Mouse (Mus musculus) CH12.LX (cell line): ENCODE measurements around the gene Thrb. TPM values are rescaled to one million over a fixed set of nuclear protein-coding genes. Genes with fewer than 3 reads are reported as not detected.

ENCODE experiments used
- DNase-seq: peaks from one replicate; pipeline ENCODE4 v3.0.0-alpha.2; 2013; ENCODE audit errors: extremely low read depth
- H3K27ac ChIP-seq: 2 replicates; pipeline ENCODE4 v1.5.1; 2012; ENCODE audit warnings: low read depth, mild to moderate bottlenecking, control low read depth, moderate library complexity; ENCODE audit not compliant: insufficient read depth
- H3K27me3 ChIP-seq: replicated peaks from 2 replicates; pipeline ENCODE3; 2012; ENCODE audit warnings: inconsistent platforms
- H3K36me3 ChIP-seq, 2 experiments: replicated peaks in 1 of 2; 2 replicates each; pipeline versions ENCODE3 to v1.6.1; 2012; ENCODE audit warnings: inconsistent platforms in 1 of 2, low read length in 1 of 2, mild to moderate bottlenecking in 1 of 2, mixed read lengths in 1 of 2, moderate library complexity in 1 of 2; ENCODE audit not compliant: control insufficient read depth in 1 of 2, insufficient read depth in 1 of 2
- H3K4me1 ChIP-seq, 2 experiments: 2 replicates each; pipeline ENCODE4 v1.6.1; 2012; ENCODE audit warnings: inconsistent platforms in 1 of 2, moderate library complexity in 1 of 2; ENCODE audit not compliant: insufficient read depth in 2 of 2, control insufficient read depth in 1 of 2
- H3K4me2 ChIP-seq: 2 replicates; pipeline ENCODE4 v1.6.1; 2012; ENCODE audit warnings: low read depth, mild to moderate bottlenecking, control low read depth; ENCODE audit not compliant: poor library complexity, insufficient read depth, severe bottlenecking
- H3K4me3 ChIP-seq, 3 experiments: fragments of 150-350 bp in 1 of 3; sonication (generic) in 1 of 3; replicated peaks in 1 of 3; 2 replicates each; pipeline versions ENCODE3 to v1.5.1; 2011 to 2012; ENCODE audit warnings: low read depth in 2 of 3, low read length in 2 of 3, mild to moderate bottlenecking in 2 of 3, moderate library complexity in 2 of 3, control low read depth in 1 of 3, improper control_type of control experiment in 1 of 3, inconsistent platforms in 1 of 3, mixed read lengths in 1 of 3; ENCODE audit not compliant: poor library complexity in 1 of 3
- H3K79me2 ChIP-seq: replicated peaks from 2 replicates; pipeline ENCODE4 v1.6.1; 2012; ENCODE audit warnings: mild to moderate bottlenecking, moderate library complexity; ENCODE audit not compliant: control insufficient read depth, poor library complexity, insufficient read depth, severe bottlenecking; ENCODE audit errors: extremely low read depth
- H3K9ac ChIP-seq: 2 replicates; pipeline ENCODE4 v1.6.1; 2012; ENCODE audit warnings: low read depth, mild to moderate bottlenecking, control low read depth, moderate library complexity; ENCODE audit not compliant: insufficient read depth
- H3K9me3 ChIP-seq: replicated peaks from 2 replicates; pipeline ENCODE3; 2012; ENCODE audit warnings: low read length, inconsistent platforms, mixed read lengths
- CTCF ChIP-seq, 2 experiments: IDR thresholded peaks in 1 of 2; conservative IDR thresholded peaks in 1 of 2; 2 replicates each; pipeline ENCODE4 v1.5.1; 2011 to 2012; ENCODE audit warnings: low read depth in 2 of 2, low read length in 2 of 2, improper control_type of control experiment in 1 of 2, inconsistent platforms in 1 of 2, mild to moderate bottlenecking in 1 of 2, moderate library complexity in 1 of 2
- E2F4 ChIP-seq: IDR thresholded peaks from 2 replicates; pipeline ENCODE4 v1.6.1; 2011; ENCODE audit warnings: low read depth, low read length, improper control_type of control experiment; ENCODE audit not compliant: insufficient replicate concordance
- ETS1 ChIP-seq: conservative IDR thresholded peaks from 2 replicates; pipeline ENCODE4 v1.6.1; 2012; ENCODE audit warnings: low read depth, mild to moderate bottlenecking, inconsistent platforms, low read length, improper control_type of control experiment, moderate library complexity
- KAT2A ChIP-seq: IDR thresholded peaks from 2 replicates; pipeline ENCODE4 v1.6.1; 2012; ENCODE audit warnings: low read length, improper control_type of control experiment, inconsistent platforms; ENCODE audit not compliant: insufficient replicate concordance
- MAZ ChIP-seq: IDR thresholded peaks from 2 replicates; pipeline ENCODE4 v1.6.1; 2012; ENCODE audit warnings: low read depth, mild to moderate bottlenecking, inconsistent platforms, low read length, improper control_type of control experiment, moderate library complexity
- POLR2A ChIP-seq: IDR thresholded peaks from 2 replicates; pipeline ENCODE4 v1.6.1; 2011; ENCODE audit warnings: low read depth, mild to moderate bottlenecking, improper control_type of control experiment, low read length
- RAD21 ChIP-seq: IDR thresholded peaks from 2 replicates; pipeline ENCODE4 v1.6.1; 2011; ENCODE audit warnings: low read depth, mild to moderate bottlenecking, low read length, improper control_type of control experiment, moderate library complexity
- SIN3A ChIP-seq: IDR thresholded peaks from 2 replicates; pipeline ENCODE4 v1.6.1; 2012; ENCODE audit warnings: low read length, improper control_type of control experiment, inconsistent platforms
- SMC3 ChIP-seq: IDR thresholded peaks from 2 replicates; pipeline ENCODE4 v1.6.1; 2011; ENCODE audit warnings: low read depth, low read length, improper control_type of control experiment
- TBP ChIP-seq: conservative IDR thresholded peaks from 2 replicates; pipeline ENCODE4 v1.6.1; 2011; ENCODE audit warnings: low read depth, low read length, improper control_type of control experiment
- USF1 ChIP-seq: IDR thresholded peaks from 2 replicates; pipeline ENCODE4 v1.6.1; 2014; ENCODE audit warnings: low read depth, mild to moderate bottlenecking, inconsistent platforms, low read length, improper control_type of control experiment
- USF2 ChIP-seq: conservative IDR thresholded peaks from 2 replicates; pipeline ENCODE4 v1.6.1; 2011; ENCODE audit warnings: low read depth, low read length, improper control_type of control experiment
- ZKSCAN1 ChIP-seq: IDR thresholded peaks from 2 replicates; pipeline ENCODE4 v1.6.1; 2012; ENCODE audit warnings: low read depth, inconsistent platforms, low read length, improper control_type of control experiment, borderline replicate concordance
- dilution Hi-C: fragments of 300-500 bp; cut with MboI; formaldehyde crosslinking; loops from 2 replicates; pipeline ENCODE4 v1.14.3; 2020; ENCODE audit warnings: low sequenced_read_pairs; ENCODE audit not compliant: extremely low pct_unique_long_range_greater_than_20kb, extremely low pct_ligation_motif_present
- in situ Hi-C: fragments of 300-500 bp; cut with MboI; formaldehyde crosslinking; loops from 3 replicates; pipeline ENCODE4 v1.14.3; 2019; ENCODE audit warnings: low sequenced_read_pairs, low pct_ligation_motif_present, low pct_unique_long_range_greater_than_20kb, mixed read lengths
- polyA plus RNA-seq: library from polyadenylated mRNA; unstranded; fragments of >175 nt; gene quantifications from 2 replicates; pipeline ENCODE4 v1.2.1, GENCODE M21; 2012; ENCODE audit warnings: low read depth; ENCODE audit not compliant: insufficient read length
- total RNA-seq, 2 experiments: library from RNA; depleted of rRNA; stranded (reverse); fragments of 300-350 nt in 1 of 2; fragments of >200 nt in 1 of 2; gene quantifications; 2 replicates each; pipeline ENCODE4 v1.2.3; 2012 to 2014

The Thrb gene
- total and polyA plus RNA-seq, 3 experiments, result 0.56 to 1.6 (median 0.60) TPM

- Histone ChIP-seq H3K27me3 (no peaks in the 10 kb centered on the region), H3K79me2 (no peaks in the 10 kb centered on the region), H3K4me2 (no peak overlapping the region), H3K9ac (no peak overlapping the region), H3K4me1 (peaks cover 0 to 9% of the 10 kb centered on the region in 2 experiments; a peak in 1 of 4 replicates), H3K27ac (no peak overlapping the region), H3K9me3 (no peaks in the 10 kb centered on the region), H3K36me3 (no peaks in the 10 kb centered on the region), H3K4me3 (no peak overlapping the region)
- no peak for DNase-seq
- in situ Hi-C loops (loop anchor here (25.0 kb wide), 1 partner anchor 221 kb away; no protein-coding TSS in a partner anchor), dilution Hi-C loops (no loop called here)
- no peak for TF ChIP-seq ETS1
- no peak for TF ChIP-seq POLR2A
- TF ChIP-seq E2F4, result no peak
- TF ChIP-seq USF2, result no peak
- TF ChIP-seq SMC3, result no peak
- TF ChIP-seq RAD21, result no peak
- no peak for TF ChIP-seq TBP
- TF ChIP-seq MAZ, result no peak
Observed at GRCm38 (mm10) chr14:17632887-17633522, 27.1 kb upstream of the Thrb start.

DNA sequence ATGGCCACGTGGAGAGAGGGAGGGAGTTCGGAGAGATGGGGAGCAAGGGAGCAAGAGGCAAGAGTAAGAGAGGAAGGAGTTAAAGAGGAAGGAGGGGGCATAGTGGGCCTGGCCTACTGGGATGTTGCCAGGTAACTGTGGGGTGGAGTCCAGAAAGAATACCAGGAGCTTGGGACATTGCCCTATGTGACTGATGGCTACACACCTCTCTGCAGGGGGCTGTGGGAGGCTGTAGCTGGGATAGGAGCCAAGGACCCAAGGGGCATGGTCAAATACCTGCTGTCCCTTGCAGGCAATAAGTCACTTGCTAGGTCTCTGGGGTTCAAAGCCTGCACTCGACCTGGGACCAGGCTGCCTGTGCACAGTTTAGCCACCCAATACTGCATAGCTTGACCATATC lies 23.1 kb upstream of the Thrb start:
- H3K4me1 ChIP-seq, result peaks cover 0 to 9% of the 10 kb centered on the region in 2 experiments; a peak in 1 of 4 replicates
- in situ Hi-C loops (loop anchor here (25.0 kb wide), 1 partner anchor 225 kb away; no protein-coding TSS in a partner anchor), dilution Hi-C loops (no loop called here)
- DNase-seq, result no peak
- H3K36me3 ChIP-seq, result no peaks in the 10 kb centered on the region
- H3K79me2 ChIP-seq, result no peaks in the 10 kb centered on the region
- TF ChIP-seq SMC3, result no peak
- no peak for TF ChIP-seq SIN3A
- TF ChIP-seq USF1, result no peak
- no peak for TF ChIP-seq ZKSCAN1
- no peak for TF ChIP-seq KAT2A
- no peaks in the 10 kb centered on the region for H3K9me3 ChIP-seq
- H3K9ac ChIP-seq, result no peak overlapping the region
- H3K4me3 ChIP-seq, result no peak overlapping the region
- no peak overlapping the region for H3K4me2 ChIP-seq
- H3K27me3 ChIP-seq, result no peaks in the 10 kb centered on the region
- H3K27ac ChIP-seq, result no peak overlapping the region

- Histone ChIP-seq H3K4me1 (peaks cover 0 to 5% of the 10 kb centered on the region in 2 experiments; a peak in 2 of 4 replicates), H3K27ac (no peak overlapping the region), H3K36me3 (no peaks in the 10 kb centered on the region), H3K9ac (no peak overlapping the region), H3K79me2 (no peaks in the 10 kb centered on the region), H3K27me3 (no peaks in the 10 kb centered on the region), H3K4me2 (no peak overlapping the region), H3K9me3 (no peaks in the 10 kb centered on the region), H3K4me3 (no peak overlapping the region)
- TF ChIP-seq POLR2A, result no peak
- no peak for TF ChIP-seq CTCF (conservative IDR thresholded peaks at IDR 0.05 in 1 of 2, IDR thresholded peaks at IDR 0.05 in 1 of 2; ENCODE audit: low read depth in 2 of 2, low read length in 2 of 2)
- dilution Hi-C loops, result no loop called here
- DNase-seq, result no peak
- in situ Hi-C loops, result loop anchor here (25.0 kb wide), 1 partner anchor 229 kb away; no protein-coding TSS in a partner anchor
Observed at GRCm38 (mm10) chr14:17641770-17642169, 18.3 kb upstream of the Thrb start.
